Mouse (Mus musculus): Measurements from ENCODE around the gene Ttc3.

The Ttc3 gene

GRCm38 (mm10) chr16:94360578-94361350, 9.7 kb upstream of the Ttc3 start:
- no peak for DNase-seq

GRCm38 (mm10) chr16:94362174-94362873, 8.1 kb upstream of the Ttc3 start:
- DNase-seq = peak; percentile 18

GRCm38 (mm10) chr16:94363814-94364213, 6.6 kb upstream of the Ttc3 start:
- DNase-seq = no peak

- no peak for DNase-seq
These were observed 5.0 kb upstream of the Ttc3 start for GRCm38 (mm10) chr16:94365435-94365834.

- no peak for DNase-seq
These were observed 734 bp upstream of the Ttc3 start for GRCm38 (mm10) chr16:94369596-94370172.

- peak; percentile 75 for DNase-seq
These were observed 490 bp downstream of the Ttc3 start for GRCm38 (mm10) chr16:94370915-94371300.

GRCm38 (mm10) chr16:94371301-94371931, 998 bp downstream of the Ttc3 start, which contains the start of gene Pigp:
Gene Pigp (minus strand): TSS chr16:94371842.
- peak; percentile 70 for DNase-seq

- DNase-seq = no peak
These were observed 9.0 kb downstream of the Ttc3 start for GRCm38 (mm10) chr16:94379386-94379785.

GRCm38 (mm10) chr16:94383277-94383676, 12.9 kb downstream of the Ttc3 start:
- DNase-seq = no peak

GRCm38 (mm10) chr16:94387690-94388089, 17.3 kb downstream of the Ttc3 start:
- DNase-seq = no peak

- no peak for DNase-seq
These were observed 21.9 kb downstream of the Ttc3 start for GRCm38 (mm10) chr16:94392299-94392698.

GRCm38 (mm10) chr16:94395051-94395450, 24.6 kb downstream of the Ttc3 start:
- DNase-seq = no peak

GRCm38 (mm10) chr16:94396641-94397040, 26.2 kb downstream of the Ttc3 start:
- DNase-seq = no peak

- DNase-seq = no peak
These were observed 28.7 kb downstream of the Ttc3 start for GRCm38 (mm10) chr16:94399141-94399540.

- no peak for DNase-seq
These were observed 31.2 kb downstream of the Ttc3 start for GRCm38 (mm10) chr16:94401636-94402035.

- no peak for DNase-seq
These were observed 31.8 kb downstream of the Ttc3 start for GRCm38 (mm10) chr16:94402185-94402584.

- DNase-seq = no peak
These were observed 40.9 kb downstream of the Ttc3 start for GRCm38 (mm10) chr16:94411287-94411686.

- no peak for DNase-seq
These were observed 41.8 kb downstream of the Ttc3 start for GRCm38 (mm10) chr16:94412198-94412597.

GRCm38 (mm10) chr16:94412760-94413159, 42.3 kb downstream of the Ttc3 start:
- no peak for DNase-seq

GRCm38 (mm10) chr16:94414151-94414550, 43.7 kb downstream of the Ttc3 start:
- DNase-seq = no peak

GRCm38 (mm10) chr16:94420498-94420897, 50.1 kb downstream of the Ttc3 start:
- DNase-seq = peak; percentile 21

GRCm38 (mm10) chr16:94428948-94429347, 58.5 kb downstream of the Ttc3 start:
- DNase-seq = no peak

- no peak for DNase-seq
These were observed 65.2 kb downstream of the Ttc3 start for GRCm38 (mm10) chr16:94435495-94436234.

Measured in liver (tissue).